ENCODE assay signal across 8 mouse cellular contexts in the genomic region with DNA sequence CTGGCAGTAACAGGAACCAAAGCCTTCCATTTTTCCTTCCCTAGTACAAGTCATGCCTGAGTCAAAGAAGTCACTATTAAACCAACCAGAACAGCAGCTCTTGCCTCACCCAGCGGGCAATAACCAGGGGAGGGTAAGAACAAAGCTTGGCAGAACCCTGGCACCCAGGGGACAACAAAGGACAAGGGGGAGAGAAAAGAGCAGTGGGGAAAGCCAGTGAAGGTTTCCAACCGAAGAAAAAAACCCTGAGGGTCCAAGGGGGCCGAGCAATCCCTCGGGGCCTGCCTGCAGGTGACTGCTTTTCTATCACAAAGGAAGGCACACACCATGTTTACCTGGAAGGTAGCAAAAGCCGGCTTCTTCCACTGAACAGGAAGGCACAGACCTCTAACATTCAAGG. TPM values are rescaled to one million over a fixed set of nuclear protein-coding genes. Genes with fewer than 3 reads are reported as not detected.
DNase-seq lines count a peak whose midpoint lies in the region; ATAC-seq and TF ChIP-seq lines count a peak whose summit lies in the region.

No protein-coding gene starts in this region.

- H3K4me1 ChIP-seq in liver, adult 2 months (ENCODE audit: control insufficient read depth, insufficient read depth, low read length) = peaks cover 22% of the 10 kb centered on the region
- peaks cover 28% of the 10 kb centered on the region for H3K4me1 ChIP-seq in forebrain, embryonic 13.5 days
- peaks cover 34% of the 10 kb centered on the region for H3K4me1 ChIP-seq in kidney, postnatal 0 days (replicated peaks; ENCODE audit: insufficient read depth, low read length)

- H3K4me3 ChIP-seq in liver, adult 2 months (ENCODE audit: insufficient read depth, low read depth, low read length) = peak overlapping the region; percentile 79; the same call in 1 of the 2 replicates
- peak overlapping the region; percentile 83 for H3K4me3 ChIP-seq in forebrain, embryonic 13.5 days
- peak overlapping the region; percentile 90 for H3K4me3 ChIP-seq in kidney, postnatal 0 days (replicated peaks; ENCODE audit: low read depth, low read length)
- peak overlapping the region; percentile 68 for H3K4me3 ChIP-seq in myocyte

- H3K27me3 ChIP-seq in liver, adult 2 months (ENCODE audit: control insufficient read depth, insufficient read depth, low read length) = no peaks in the 10 kb centered on the region
- no peaks in the 10 kb centered on the region for H3K27me3 ChIP-seq in forebrain, embryonic 13.5 days
- H3K27me3 ChIP-seq in kidney, postnatal 0 days (ENCODE audit: insufficient read depth, low read length) = no peaks in the 10 kb centered on the region
- H3K27me3 ChIP-seq in myocyte (ENCODE audit: control insufficient read depth, insufficient read depth, insufficient read length) = no peaks in the 10 kb centered on the region

- no peak for TF ChIP-seq CTCF in liver, adult 2 months (IDR thresholded peaks at IDR 0.05; ENCODE audit: low read depth, low read length)
- no peak for TF ChIP-seq CTCF in kidney, postnatal 0 days (IDR thresholded peaks at IDR 0.05; ENCODE audit: low read depth)

- peak overlapping the region; percentile 93 for H3K4me2 ChIP-seq in forebrain, embryonic 13.5 days
- H3K4me2 ChIP-seq in kidney, postnatal 0 days (ENCODE audit: low read length) = peak overlapping the region; percentile 88
- peak overlapping the region; percentile 81 for H3K4me2 ChIP-seq in myocyte (ENCODE audit: low read depth)

- peaks cover 24% of the 10 kb centered on the region; the same call in 1 of the 2 replicates for H3K79me2 ChIP-seq in liver, adult 2 months (ENCODE audit: control insufficient read depth, insufficient read depth, low read length)
- H3K79me2 ChIP-seq in myocyte (ENCODE audit: control insufficient read depth, insufficient read depth) = peaks cover 51% of the 10 kb centered on the region

- 34% methylated on average over 5 of the region's 5 CpGs for WGBS in liver, adult 2 months
- 51% methylated on average over 5 of the region's 5 CpGs for WGBS in forebrain, embryonic 13.5 days
- WGBS in kidney, postnatal 0 days = 50% methylated on average over 5 of the region's 5 CpGs

- H3K36me3 ChIP-seq in liver, adult 2 months (ENCODE audit: control insufficient read depth, insufficient read depth, low read length) = no peaks in the 10 kb centered on the region
- no peaks in the 10 kb centered on the region for H3K36me3 ChIP-seq in forebrain, embryonic 13.5 days (ENCODE audit: poor library complexity, severe bottlenecking)
- H3K36me3 ChIP-seq in kidney, postnatal 0 days (ENCODE audit: insufficient read depth, low read length) = no peaks in the 10 kb centered on the region
- no peaks in the 10 kb centered on the region for H3K36me3 ChIP-seq in myocyte (ENCODE audit: control insufficient read depth, insufficient read depth)

- ATAC-seq in forebrain, embryonic 13.5 days = no peak
- no peak for ATAC-seq in kidney, postnatal 0 days (replicated peaks; ENCODE audit: low FRiP score, low read depth)
- no peak for ATAC-seq in CD4-positive, CD25-positive, alpha-beta regulatory T cell, adult 4 months

- no peak for DNase-seq in liver, adult 2 months (ENCODE audit: extremely low read depth, low read depth, low spot score)
- no peak for DNase-seq in liver
- no peak for DNase-seq in kidney, postnatal 0 days (ENCODE audit: low spot score)
- no peak for DNase-seq in right cerebral cortex, adult 18-20 months
- no peak for DNase-seq in gastrocnemius, adult 8-10 months (ENCODE audit: low spot score in 2 of 2)

- H3K27ac ChIP-seq in liver, adult 2 months (replicated peaks; ENCODE audit: insufficient read depth, low read depth, low read length) = peak overlapping the region; percentile 77
- no peak overlapping the region for H3K27ac ChIP-seq in forebrain, embryonic 13.5 days
- H3K27ac ChIP-seq in kidney, postnatal 0 days = peak overlapping the region; percentile 88

- H3K9ac ChIP-seq in liver, adult 2 months (ENCODE audit: low read depth, low read length) = peak overlapping the region; percentile 93
- H3K9ac ChIP-seq in forebrain, embryonic 13.5 days = peak overlapping the region; percentile 87
- H3K9ac ChIP-seq in kidney, postnatal 0 days (ENCODE audit: low read depth, low read length) = peak overlapping the region; percentile 88

- no peaks in the 10 kb centered on the region for H3K9me3 ChIP-seq in forebrain, embryonic 13.5 days (replicated peaks)
- no peaks in the 10 kb centered on the region for H3K9me3 ChIP-seq in kidney, postnatal 0 days (replicated peaks; ENCODE audit: low read length)

- H3ac ChIP-seq in myocyte (ENCODE audit: control insufficient read depth, insufficient read length) = peak overlapping the region; percentile 75

- no peak for TF ChIP-seq POLR2A in liver, adult 2 months (IDR thresholded peaks at IDR 0.05; ENCODE audit: extremely low read depth, insufficient read depth, low read length)
- no peak for TF ChIP-seq POLR2A in myocyte (IDR thresholded peaks at IDR 0.05; ENCODE audit: insufficient read length, low read depth)

TF ChIP-seq in myocyte, 11 proteins besides CTCF, POLR2A, EP300 and RAD21:
- no peak for TF ChIP-seq TCF3 (IDR thresholded peaks at IDR 0.05; ENCODE audit: insufficient read length, low read depth)
- no peak for TF ChIP-seq REST (IDR thresholded peaks at IDR 0.05; ENCODE audit: insufficient read depth, insufficient read length)
- no peak for TF ChIP-seq MYOD1 (IDR thresholded peaks at IDR 0.05; ENCODE audit: control insufficient read depth in 1 of 3, insufficient read length in 2 of 3, low read depth in 2 of 3)
- TF ChIP-seq E2F4 (IDR thresholded peaks at IDR 0.05; ENCODE audit: insufficient read depth) = no peak
- no peak for TF ChIP-seq POLR2AphosphoS2 (IDR thresholded peaks at IDR 0.05; ENCODE audit: insufficient read length, low read depth)
- no peak for TF ChIP-seq TCF12 (IDR thresholded peaks at IDR 0.05; ENCODE audit: insufficient read depth, poor library complexity, severe bottlenecking)
- TF ChIP-seq MAX (IDR thresholded peaks at IDR 0.05; ENCODE audit: low read depth) = no peak
- TF ChIP-seq USF1 (IDR thresholded peaks at IDR 0.05; ENCODE audit: low read depth) = no peak
- no peak for TF ChIP-seq SRF (IDR thresholded peaks at IDR 0.05; ENCODE audit: control insufficient read depth, insufficient read length, low read depth)

RNA-seq across cellular contexts. Expression of a gene that starts 1.7 kb away (rescaled TPM):
- total RNA-seq in liver, adult 2 months (2014; rRNA removed) = 26.8 and 32.4 TPM in 2 replicates
- polyA plus RNA-seq in liver, adult 2 months (2012; rRNA removed) = 13.9 and 14.7 TPM in 2 replicates
- 22.7 and 24.5 TPM in 2 replicates for polyA plus RNA-seq in forebrain, embryonic 13.5 days (2015; fragmentation: Nextera tagmentation; extraction: Ambion mirVana)
- 16.7 and 17.3 TPM in 2 replicates for polyA plus RNA-seq in kidney, postnatal 0 days (2015; fragmentation: Nextera tagmentation; extraction: Ambion mirVana)
- 16.1 TPM for polyA plus RNA-seq in myocyte (2012; fragmentation: generic; extraction: Trizol)
- 10 to 100 TPM; 26.6 to 38.4 (median 30.2) TPM for total RNA-seq in gastrocnemius, adult 8-10 months (2022)
- polyA plus RNA-seq in CD4-positive, CD25-positive, alpha-beta regulatory T cell, adult 4 months (2017; shearing (Covaris generic)) = 10 to 100 TPM; 34.7 to 59.5 TPM

RNA-seq across cellular contexts. Expression of a gene that starts 43.3 kb away (rescaled TPM):
- total RNA-seq in liver, adult 2 months (2014; rRNA removed) = 2.7 and 4.0 TPM in 2 replicates
- polyA plus RNA-seq in liver, adult 2 months (2012; rRNA removed) = 7.5 and 12.3 TPM in 2 replicates
- polyA plus RNA-seq in forebrain, embryonic 13.5 days (2015; fragmentation: Nextera tagmentation; extraction: Ambion mirVana) = 14.1 and 16.9 TPM in 2 replicates
- 10.9 and 11.9 TPM in 2 replicates for polyA plus RNA-seq in kidney, postnatal 0 days (2015; fragmentation: Nextera tagmentation; extraction: Ambion mirVana)
- 19.5 TPM for polyA plus RNA-seq in myocyte (2012; fragmentation: generic; extraction: Trizol)
- 10 to 100 TPM; 13.1 to 16.7 (median 14.8) TPM for total RNA-seq in gastrocnemius, adult 8-10 months (2022)
- polyA plus RNA-seq in CD4-positive, CD25-positive, alpha-beta regulatory T cell, adult 4 months (2017; shearing (Covaris generic)) = 10 to 100 TPM; 21.1 to 33.0 TPM
